Mouse (Mus musculus): ENCODE results near the gene Cmip. TPM values are rescaled to one million over a fixed set of nuclear protein-coding genes. Genes with fewer than 3 reads are reported as not detected.

The Cmip gene
- total and polyA plus RNA-seq, 3 experiments, result 17.0 to 71.8 TPM; not detected in 1

GRCm38 (mm10) chr8:117333619-117334018 lies 76.8 kb downstream of the Cmip start:
- DNase-seq (ENCODE audit: low read depth, low spot score), result no peak
- no peaks in the 10 kb centered on the region for H3K9me3 ChIP-seq (replicated peaks; ENCODE audit: insufficient read depth, low read length)
- H3K27me3 ChIP-seq (ENCODE audit: control insufficient read depth in 1 of 2, insufficient read depth in 2 of 2, low read length in 2 of 2), result no peaks in the 10 kb centered on the region
- no peak overlapping the region for H3K27ac ChIP-seq (ENCODE audit: control insufficient read depth, low read depth, low read length)
- TF ChIP-seq POLR2AphosphoS5 (IDR thresholded peaks at IDR 0.05; ENCODE audit: borderline replicate concordance, low read depth, low read length), result no peak
- TF ChIP-seq USF1 (IDR thresholded peaks at IDR 0.05; ENCODE audit: low read depth, low read length), result no peak
- TF ChIP-seq RCOR1 (IDR thresholded peaks at IDR 0.05; ENCODE audit: low read depth, low read length), result no peak
- TF ChIP-seq ZMIZ1 (IDR thresholded peaks at IDR 0.05; ENCODE audit: low read depth, low read length), result no peak
- no peak for TF ChIP-seq CHD1 (IDR thresholded peaks at IDR 0.05; ENCODE audit: low read depth, low read length)
- no peak overlapping the region for H3K9ac ChIP-seq (ENCODE audit: control insufficient read depth, low read depth, low read length, poor library complexity, severe bottlenecking)
- H3K4me3 ChIP-seq (ENCODE audit: control insufficient read depth in 1 of 2, insufficient read depth in 1 of 2, low read depth in 2 of 2, low read length in 2 of 2), result no peak overlapping the region
- H3K36me3 ChIP-seq (ENCODE audit: control insufficient read depth in 1 of 2, insufficient read depth in 2 of 2, low read length in 2 of 2), result peaks cover 0 to 4% of the 10 kb centered on the region in 2 experiments; a peak in 1 of 4 replicates
- no peaks in the 10 kb centered on the region for H3K4me1 ChIP-seq (ENCODE audit: control insufficient read depth in 1 of 2, insufficient read depth in 2 of 2, low read length in 2 of 2)
- peaks cover 26% of the 10 kb centered on the region for H3K79me2 ChIP-seq (ENCODE audit: control insufficient read depth, insufficient read depth, low read length, poor library complexity)

DNA sequence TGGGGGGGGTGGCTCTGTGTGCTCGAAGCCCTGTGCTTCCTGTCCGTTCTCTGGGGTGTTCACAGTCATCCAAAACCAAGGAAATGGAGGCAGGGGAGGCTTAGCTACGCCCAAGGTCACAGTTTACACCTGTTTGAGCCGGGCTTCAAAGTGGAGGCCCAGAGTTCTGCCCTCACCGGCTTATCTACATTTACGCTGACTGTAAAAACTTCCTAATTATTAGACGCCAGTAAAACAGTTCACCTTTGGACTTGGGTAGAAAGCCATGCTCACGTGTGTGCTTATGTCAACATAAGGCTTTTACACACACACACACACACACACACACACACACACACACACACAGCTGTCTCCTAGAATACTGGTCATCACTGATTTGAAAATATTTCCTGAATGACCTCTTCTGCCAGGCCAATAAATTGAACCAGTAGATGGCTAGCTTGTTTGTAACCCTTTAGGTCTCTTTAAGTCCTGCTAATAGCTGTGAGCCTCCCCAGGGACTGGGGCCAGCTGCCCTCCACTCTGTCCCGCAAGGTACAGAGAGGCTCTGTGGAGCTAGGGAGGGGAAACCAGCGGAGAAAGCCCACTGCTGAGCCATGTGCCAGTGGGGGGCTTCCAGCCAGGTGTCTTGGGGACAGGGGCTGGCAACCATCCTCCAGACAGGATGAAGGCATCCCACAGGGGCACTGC lies 77.3 kb downstream of the Cmip start:
- TF ChIP-seq SIN3A (IDR thresholded peaks at IDR 0.05; ENCODE audit: low read length) (no peak), MAX (IDR thresholded peaks at IDR 0.05; ENCODE audit: low read length) (no peak), GABPA (IDR thresholded peaks at IDR 0.05; ENCODE audit: low read depth, low read length) (no peak), TBP (IDR thresholded peaks at IDR 0.05; ENCODE audit: low read depth, low read length) (no peak), RCOR1 (IDR thresholded peaks at IDR 0.05; ENCODE audit: low read depth, low read length) (no peak), NRF1 (IDR thresholded peaks at IDR 0.05; ENCODE audit: insufficient read depth, low read depth, low read length, poor library complexity, severe bottlenecking) (no peak), UBTF (IDR thresholded peaks at IDR 0.05; ENCODE audit: borderline replicate concordance, insufficient read depth, low read depth, low read length) (no peak), POLR2A (IDR thresholded peaks at IDR 0.05; ENCODE audit: control insufficient read depth in 1 of 2, insufficient read depth in 1 of 2, low read depth in 1 of 2, low read length in 2 of 2, poor library complexity in 1 of 2) (no peak)
- no peak overlapping the region for H3K9ac ChIP-seq (ENCODE audit: control insufficient read depth, low read depth, low read length, poor library complexity, severe bottlenecking)
- H3K9me3 ChIP-seq (replicated peaks; ENCODE audit: insufficient read depth, low read length), result no peaks in the 10 kb centered on the region
- H3K4me1 ChIP-seq (ENCODE audit: control insufficient read depth in 1 of 2, insufficient read depth in 2 of 2, low read length in 2 of 2), result no peaks in the 10 kb centered on the region
- H3K36me3 ChIP-seq (ENCODE audit: control insufficient read depth in 1 of 2, insufficient read depth in 2 of 2, low read length in 2 of 2), result peaks cover 0 to 4% of the 10 kb centered on the region in 2 experiments; a peak in 1 of 4 replicates
- DNase-seq (ENCODE audit: low read depth, low spot score), result no peak
- no peaks in the 10 kb centered on the region for H3K27me3 ChIP-seq (ENCODE audit: control insufficient read depth in 1 of 2, insufficient read depth in 2 of 2, low read length in 2 of 2)
- H3K4me3 ChIP-seq (ENCODE audit: control insufficient read depth in 1 of 2, insufficient read depth in 1 of 2, low read depth in 2 of 2, low read length in 2 of 2), result no peak overlapping the region
- peaks cover 29% of the 10 kb centered on the region for H3K79me2 ChIP-seq (ENCODE audit: control insufficient read depth, insufficient read depth, low read length, poor library complexity)
- H3K27ac ChIP-seq (ENCODE audit: control insufficient read depth, low read depth, low read length), result no peak overlapping the region

DNA sequence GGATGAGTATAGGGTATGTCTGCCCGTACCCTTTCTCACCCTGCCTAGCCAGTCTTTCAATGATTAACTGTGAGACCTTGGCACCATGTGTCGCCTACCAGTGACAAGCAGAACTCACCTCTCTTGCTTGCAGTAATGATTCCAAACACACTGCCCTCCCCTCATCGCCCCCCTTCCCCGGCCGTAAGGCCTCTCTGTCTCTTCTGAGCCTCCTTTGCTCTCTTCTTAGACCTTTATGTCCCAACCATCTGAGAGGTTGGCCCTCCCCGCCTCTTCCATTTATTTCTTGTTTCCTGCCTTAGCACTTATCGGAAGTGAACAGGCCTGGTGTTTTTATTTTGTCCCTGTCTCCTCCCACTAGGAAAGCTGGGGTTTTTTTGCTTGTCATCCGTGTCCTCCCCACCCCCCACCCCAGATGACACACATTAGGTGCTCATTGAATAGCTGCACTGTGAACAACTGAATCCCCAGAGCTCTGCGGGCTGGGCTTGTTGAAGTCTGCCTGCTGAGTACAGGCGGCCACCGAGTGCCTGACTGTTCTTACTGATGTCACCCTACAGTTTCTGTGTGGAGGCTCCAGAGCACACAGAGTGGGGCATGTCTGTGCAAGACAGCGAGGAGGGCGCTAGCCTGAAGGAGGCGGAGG lies 78.0 kb downstream of the Cmip start:
- no peak for DNase-seq (ENCODE audit: low read depth, low spot score)
- no peak overlapping the region for H3K27ac ChIP-seq (ENCODE audit: control insufficient read depth, low read depth, low read length)
- H3K79me2 ChIP-seq (ENCODE audit: control insufficient read depth, insufficient read depth, low read length, poor library complexity), result peaks cover 32% of the 10 kb centered on the region
- no peak for TF ChIP-seq USF1 (IDR thresholded peaks at IDR 0.05; ENCODE audit: low read depth, low read length)
- TF ChIP-seq POLR2AphosphoS5 (IDR thresholded peaks at IDR 0.05; ENCODE audit: borderline replicate concordance, low read depth, low read length), result no peak
- TF ChIP-seq POLR2A (IDR thresholded peaks at IDR 0.05; ENCODE audit: control insufficient read depth in 1 of 2, insufficient read depth in 1 of 2, low read depth in 1 of 2, low read length in 2 of 2, poor library complexity in 1 of 2), result no peak
- no peak for TF ChIP-seq USF2 (IDR thresholded peaks at IDR 0.05; ENCODE audit: borderline replicate concordance in 1 of 2, insufficient read depth in 1 of 2, low read depth in 1 of 2, low read length in 2 of 2)
- TF ChIP-seq RCOR1 (IDR thresholded peaks at IDR 0.05; ENCODE audit: low read depth, low read length), result no peak
- TF ChIP-seq SIN3A (IDR thresholded peaks at IDR 0.05; ENCODE audit: low read length), result no peak
- TF ChIP-seq NELFE (IDR thresholded peaks at IDR 0.05; ENCODE audit: low read depth, low read length), result no peak
- no peak for TF ChIP-seq ZMIZ1 (IDR thresholded peaks at IDR 0.05; ENCODE audit: low read depth, low read length)
- no peak overlapping the region for H3K9ac ChIP-seq (ENCODE audit: control insufficient read depth, low read depth, low read length, poor library complexity, severe bottlenecking)
- peaks cover 0 to 5% of the 10 kb centered on the region in 2 experiments; a peak in 3 of 4 replicates for H3K36me3 ChIP-seq (ENCODE audit: control insufficient read depth in 1 of 2, insufficient read depth in 2 of 2, low read length in 2 of 2)
- H3K9me3 ChIP-seq (replicated peaks; ENCODE audit: insufficient read depth, low read length), result no peaks in the 10 kb centered on the region
- peaks cover 0 to 4% of the 10 kb centered on the region in 2 experiments; a peak in 1 of 4 replicates for H3K4me1 ChIP-seq (ENCODE audit: control insufficient read depth in 1 of 2, insufficient read depth in 2 of 2, low read length in 2 of 2)
- no peaks in the 10 kb centered on the region for H3K27me3 ChIP-seq (ENCODE audit: control insufficient read depth in 1 of 2, insufficient read depth in 2 of 2, low read length in 2 of 2)
- no peak overlapping the region for H3K4me3 ChIP-seq (ENCODE audit: control insufficient read depth in 1 of 2, insufficient read depth in 1 of 2, low read depth in 2 of 2, low read length in 2 of 2)

Measured in MEL (cell line).